ENCODE assay signal across 8 mouse cellular contexts in the genomic region with DNA sequence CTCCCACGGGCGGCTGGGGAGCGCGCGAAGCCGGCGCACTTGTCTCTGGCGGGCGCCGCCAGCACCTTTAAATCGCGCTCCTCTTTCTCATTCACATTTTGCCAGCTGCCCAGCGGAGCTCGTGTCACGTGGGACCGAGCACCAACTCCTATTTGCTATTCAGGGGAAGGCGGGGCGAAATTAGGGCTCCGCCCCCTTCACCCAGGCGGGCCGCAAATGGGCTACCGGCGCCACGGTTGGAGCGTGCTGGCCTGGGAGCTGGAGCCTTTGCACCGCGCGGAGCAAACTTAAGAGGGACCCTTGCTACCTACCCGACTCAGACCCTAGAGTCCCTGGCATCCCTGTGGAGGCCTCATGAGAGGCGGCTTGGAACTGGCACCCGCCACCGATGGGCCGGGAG. TPM values are rescaled to one million over a fixed set of nuclear protein-coding genes. Genes with fewer than 3 reads are reported as not detected.
DNase-seq lines count a peak whose midpoint lies in the region; ATAC-seq and TF ChIP-seq lines count a peak whose summit lies in the region.
"Had no signal": no experiment of that assay in that cellular context is flagged by ENCODE, and none has a peak within 500 bp of the region (broad histone marks: within the 10 kb centered on the region; RNA-seq: fewer than 3 reads in every experiment).

Gbx2 (minus strand) TSS at position 60 of the 400 bp plus-strand sequence.

- TF ChIP-seq CTCF in brain, embryonic 14.5 days (IDR thresholded peaks at IDR 0.05; ENCODE audit: borderline replicate concordance, extremely low read depth, insufficient read depth, insufficient read length): no peak

- H3K4me1 ChIP-seq in heart, embryonic 15.5 days (replicated peaks): peaks cover 48% of the 10 kb centered on the region

- peak within 1 kb of the TSS; percentile 52 for H3K4me3 ChIP-seq in heart, embryonic 15.5 days

- H3K36me3 ChIP-seq in heart, embryonic 15.5 days: no peaks in the 10 kb centered on the region

- peak within 1 kb of the TSS; percentile 84 for H3K4me2 ChIP-seq in heart, embryonic 15.5 days

- no peaks in the 10 kb centered on the region for H3K9me3 ChIP-seq in heart, embryonic 15.5 days (replicated peaks)

- no peak within 1 kb of the TSS for H3K27ac ChIP-seq in heart, embryonic 15.5 days

- under 1% methylated on average over 33 of the region's 33 CpGs for WGBS in heart, embryonic 15.5 days

- H3K9ac ChIP-seq in heart, embryonic 15.5 days: peak within 1 kb of the TSS; percentile 25; the same call in 1 of the 2 replicates

- peak; percentile 36 for ATAC-seq in heart, embryonic 15.5 days (replicated peaks; ENCODE audit: insufficient number of reproducible peaks, insufficient read depth, low FRiP score, low read depth)
- ATAC-seq in megakaryocyte-erythroid progenitor cell, adult 5-6 weeks (replicated peaks; ENCODE audit: low FRiP score, low TSS enrichment, poor library complexity, severe bottlenecking): peak; percentile 80

- TF ChIP-seq POLR2A in brain, embryonic 14.5 days (IDR thresholded peaks at IDR 0.05; ENCODE audit: borderline replicate concordance, extremely low read depth, insufficient read depth, insufficient read length, poor library complexity, severe bottlenecking): no peak

- peaks cover 98% of the 10 kb centered on the region for H3K27me3 ChIP-seq in heart, embryonic 15.5 days

- peak; percentile 97 for DNase-seq in R1 (ENCODE audit: low read depth, low spot score)
- DNase-seq in brain, embryonic 14.5 days (ENCODE audit: low read depth): peak; percentile 91
- DNase-seq in kidney, postnatal 25 days: peak; percentile 69 to 76
- no peak for DNase-seq in layer of hippocampus, adult 8-10 months (ENCODE audit: low spot score in 2 of 2)
- DNase-seq in right cerebral cortex, postnatal 14 days: no peak

RNA-seq across cellular contexts. Expression of gene Gbx2, which starts in this region (rescaled TPM):
- 30.3 and 38.2 TPM in 2 replicates for polyA plus RNA-seq in brain, embryonic 14.5 days (2012; rRNA removed)
- 0.11 TPM in 1 of 2 replicates, not detected in the other for polyA plus RNA-seq in heart, embryonic 15.5 days (2015; fragmentation: Nextera tagmentation; extraction: Ambion mirVana)
- total RNA-seq in megakaryocyte-erythroid progenitor cell, adult 5-6 weeks (2014; fragmentation: Nextera tagmentation): not detected in 2 replicates
- total RNA-seq in megakaryocyte-erythroid progenitor cell, adult 5-6 weeks (2017): 1.6 and 4.5 TPM in 2 replicates
- under 1 TPM in 1 of 4 experiments, not detected in 3; 0.20 TPM for total RNA-seq in layer of hippocampus, adult 8-10 months (2022)
- total RNA-seq: heart, adult 18-20 months had no signal

Comparison
In these comparisons a context has a peak if more than half of its experiments do, and no peak if none do; other contexts are left out.
1. RNA of gene Gbx2 (polyA plus RNA-seq): 30.3 to 38.2 TPM in brain, embryonic 14.5 days; 0.11 TPM in heart, embryonic 15.5 days; every median in the first group is over 10 times any median in the second.
2. Peak in ATAC-seq, H3K4me3 ChIP-seq, H3K9ac ChIP-seq and H3K4me2 ChIP-seq in heart, embryonic 15.5 days; RNA of the gene not detected or under 1 TPM.
3. DNase-seq: peak in R1 (single experiment), brain, embryonic 14.5 days (single experiment) and kidney, postnatal 25 days (2 of 2); none in layer of hippocampus, adult 8-10 months (0 of 2) and right cerebral cortex, postnatal 14 days (single experiment).